Mouse (Mus musculus): Measurements from ENCODE around the gene Myoz1.

DNA sequence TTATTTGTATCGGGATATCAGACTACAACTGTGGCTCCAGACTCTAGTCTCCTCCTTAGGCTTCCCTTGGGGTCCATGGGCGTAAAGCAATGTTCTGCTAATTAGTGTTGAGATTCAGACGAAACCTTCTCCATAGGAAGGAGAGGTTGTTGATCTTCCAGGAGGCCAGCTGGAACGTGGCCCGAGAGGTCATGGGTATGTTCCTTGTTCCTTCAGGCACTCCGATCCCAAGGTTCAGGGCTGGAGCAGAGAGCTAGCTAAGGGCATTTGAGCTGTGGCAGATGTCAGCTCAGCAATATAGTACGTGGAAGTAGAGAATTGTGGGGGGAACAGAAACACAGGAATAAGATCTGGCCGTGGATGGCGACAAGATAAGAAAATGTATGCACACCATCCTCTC is 609 bp downstream of the Myoz1 start:
- TF ChIP-seq POLR2A (IDR thresholded peaks at IDR 0.05; ENCODE audit: extremely low read depth, insufficient read depth, low read length): no peak
- no peak for TF ChIP-seq CTCF (IDR thresholded peaks at IDR 0.05; ENCODE audit: low read depth, low read length)
